Mouse (Mus musculus) G1E (cell line): Measurements from ENCODE around the gene Mlf2. TPM values are rescaled to one million over a fixed set of nuclear protein-coding genes. Genes with fewer than 3 reads are reported as not detected.
A peak's percentile ranks its signal among the peaks of the same experiment; 100 is the strongest.

Experiments used
- ATAC-seq: 2 replicates; pipeline ENCODE4 v1.8.0; 2016; ENCODE audit warnings: mild to moderate bottlenecking; ENCODE audit not compliant: insufficient number of reproducible peaks, poor library complexity, low FRiP score, severe bottlenecking; ENCODE audit errors: extremely low read depth
- DNase-seq: peaks from one replicate; pipeline ENCODE4 v3.0.0; 2012; ENCODE audit warnings: low spot score
- H3K27me3 ChIP-seq: 2 replicates; pipeline ENCODE4 v1.6.1; 2012; ENCODE audit warnings: mild to moderate bottlenecking, low read length, inconsistent platforms; ENCODE audit not compliant: insufficient read depth
- H3K36me3 ChIP-seq: replicated peaks from 2 replicates; pipeline ENCODE3; 2012; ENCODE audit warnings: mild to moderate bottlenecking, inconsistent platforms
- H3K4me1 ChIP-seq: 2 replicates; pipeline ENCODE4 v1.6.1; 2012; ENCODE audit warnings: low read depth, low read length, inconsistent platforms, mixed read lengths; ENCODE audit not compliant: insufficient read depth
- H3K4me3 ChIP-seq: 2 replicates; pipeline ENCODE4 v1.5.1; 2012; ENCODE audit warnings: low read depth, mild to moderate bottlenecking, inconsistent platforms, low read length, moderate library complexity, mixed read lengths
- H3K9me3 ChIP-seq: replicated peaks from 2 replicates; pipeline ENCODE4 v1.6.1; 2012; ENCODE audit warnings: inconsistent platforms
- CTCF ChIP-seq: IDR thresholded peaks from 2 replicates; pipeline ENCODE4 v1.5.1; 2012; ENCODE audit warnings: low read depth, low read length, inconsistent platforms, mixed read lengths
- GATA1 ChIP-seq: IDR thresholded peaks from 2 replicates; pipeline ENCODE4 v1.6.1; 2012; ENCODE audit warnings: borderline replicate concordance, low read length, inconsistent platforms, mixed read lengths
- GATA2 ChIP-seq: IDR thresholded peaks from 2 replicates; pipeline ENCODE4 v1.6.1; 2012; ENCODE audit warnings: low read depth, low read length, inconsistent platforms, borderline replicate concordance
- POLR2AphosphoS5 ChIP-seq: IDR thresholded peaks from 2 replicates; pipeline ENCODE4 v1.6.1; 2012; ENCODE audit warnings: low read depth, low read length, inconsistent platforms; ENCODE audit not compliant: insufficient replicate concordance
- TAL1 ChIP-seq: conservative IDR thresholded peaks from 2 replicates; pipeline ENCODE4 v1.6.1; 2012; ENCODE audit warnings: low read depth, low read length, inconsistent platforms, mixed read lengths
- polyA plus RNA-seq: library from polyadenylated mRNA; stranded (reverse); fragments of >175 nt; gene quantifications from 2 replicates; pipeline ENCODE4 v1.2.3, GENCODE M21; 2012
- total RNA-seq, 2 experiments: library from RNA; stranded (forward) in 1 of 2; stranded (reverse) in 1 of 2; fragments of 200-1000 nt in 1 of 2; fragments of >200 nt in 1 of 2; fragmentation: Nextera tagmentation in 1 of 2; gene quantifications; 2 replicates each; pipeline ENCODE4 v1.2.3; 2014 to 2017

The Mlf2 gene
- total and polyA plus RNA-seq, 3 experiments, result 86.5 to 269 (median 180) TPM

DNA sequence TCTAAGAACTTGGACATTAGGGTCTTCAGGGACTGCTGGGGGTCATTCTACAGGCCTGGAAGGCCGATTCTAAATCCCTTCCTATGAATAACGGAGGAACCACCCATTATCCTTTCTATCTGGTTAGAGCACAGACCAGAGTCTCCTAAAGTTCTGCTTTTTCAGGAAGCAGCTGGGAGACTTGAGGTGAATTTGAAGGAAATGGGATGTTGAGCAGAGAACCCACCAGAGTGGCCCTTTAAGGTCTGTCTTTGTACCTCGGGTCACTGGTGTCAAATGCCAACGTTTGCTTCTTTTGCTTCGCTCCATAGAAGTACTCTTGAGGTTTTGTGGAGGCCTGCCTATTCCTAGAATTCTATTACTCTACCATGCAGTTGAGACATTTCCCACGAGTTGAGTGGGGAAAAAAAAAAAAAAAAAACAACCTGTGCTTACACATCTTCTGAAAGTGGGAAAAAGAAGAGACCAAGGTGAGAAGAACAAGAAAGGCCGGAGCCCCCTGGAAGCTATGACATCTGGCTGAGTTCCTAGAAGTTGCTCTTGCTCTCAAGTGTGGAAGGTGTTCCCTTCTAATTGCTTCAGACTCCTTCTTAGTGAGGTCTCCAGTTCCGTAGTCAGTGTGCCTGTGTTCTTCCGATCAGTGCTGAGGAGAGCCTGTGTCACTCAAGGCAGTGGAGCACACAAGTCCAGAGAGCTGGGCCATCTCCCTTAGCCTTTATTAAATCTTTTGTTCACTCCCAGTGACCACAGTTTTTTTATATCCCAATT, 10.7 kb upstream of the Mlf2 start:
- peaks cover 61% of the 10 kb centered on the region for H3K27me3 ChIP-seq

DNA sequence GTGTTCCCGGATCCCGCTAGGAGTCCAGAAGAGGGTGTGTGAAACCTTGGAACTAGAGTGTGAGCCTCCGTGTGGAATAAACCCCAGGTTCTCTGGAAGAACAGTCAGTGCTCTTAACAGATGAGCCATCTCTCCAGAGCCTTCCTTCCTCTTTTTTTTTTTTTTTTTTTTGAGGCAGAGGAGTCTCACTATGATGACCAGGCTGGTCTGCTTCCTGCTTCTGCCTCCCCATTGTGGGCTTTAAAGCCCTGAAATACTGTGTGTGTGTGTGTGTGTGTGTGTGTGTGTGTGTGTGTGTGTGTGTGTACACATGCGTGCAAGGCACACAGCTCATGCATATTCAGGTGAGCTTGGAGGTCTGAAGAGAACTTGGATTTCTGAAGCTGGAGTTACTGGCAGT, 9.6 kb upstream of the Mlf2 start:
- TF ChIP-seq POLR2AphosphoS5, result no peak
- no peak for TF ChIP-seq GATA1
- no peak for TF ChIP-seq GATA2
- TF ChIP-seq TAL1, result no peak
- TF ChIP-seq CTCF, result no peak
- Histone ChIP-seq H3K36me3 (no peaks in the 10 kb centered on the region), H3K9me3 (no peaks in the 10 kb centered on the region), H3K4me3 (no peak overlapping the region), H3K27me3 (peaks cover 58% of the 10 kb centered on the region), H3K4me1 (peaks cover 37% of the 10 kb centered on the region)
- no peak for ATAC-seq
- DNase-seq, result no peak

More for the DNA sequence above, 10.7 kb upstream of the Mlf2 start:
- H3K4me1 ChIP-seq, result peaks cover 41% of the 10 kb centered on the region
- TF ChIP-seq CTCF, result no peak
- TF ChIP-seq TAL1, result no peak
- TF ChIP-seq GATA1, result no peak
- no peak for TF ChIP-seq GATA2
- no peak for TF ChIP-seq POLR2AphosphoS5
- H3K9me3 ChIP-seq, result no peaks in the 10 kb centered on the region
- no peak for ATAC-seq
- DNase-seq, result no peak
- no peak overlapping the region for H3K4me3 ChIP-seq
- no peaks in the 10 kb centered on the region for H3K36me3 ChIP-seq

DNA sequence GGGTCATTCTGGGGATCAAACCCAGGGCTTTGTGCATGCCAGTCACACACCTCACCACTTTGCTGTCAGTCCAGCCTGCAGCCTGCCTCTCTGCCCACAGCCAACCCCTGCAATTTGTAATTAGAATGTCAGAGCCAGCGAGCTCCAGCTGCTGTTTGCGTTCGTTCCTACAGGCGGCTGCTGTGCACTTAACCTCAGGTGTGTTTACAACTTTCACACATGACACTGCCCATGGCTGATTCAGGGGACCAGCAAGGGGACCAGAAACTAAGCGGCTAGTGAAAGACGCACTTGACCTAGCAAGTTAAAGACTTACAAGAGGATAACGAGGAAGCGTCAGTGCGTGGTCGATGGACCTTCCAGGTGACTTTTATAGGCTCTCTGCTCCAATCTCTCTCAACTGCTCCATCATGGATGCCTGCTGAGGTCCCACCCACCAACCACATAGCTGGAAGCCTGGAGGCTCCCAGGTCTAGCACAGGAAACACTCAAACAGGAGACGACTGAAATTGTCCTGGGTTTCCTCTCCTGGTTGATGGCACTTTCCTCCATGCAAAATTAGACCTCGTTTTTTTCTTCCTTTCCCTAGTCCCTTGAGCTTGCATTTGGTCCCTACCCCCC, 5.9 kb upstream of the Mlf2 start:
- no peaks in the 10 kb centered on the region for H3K9me3 ChIP-seq
- no peak for TF ChIP-seq CTCF
- no peak for TF ChIP-seq GATA2
- no peak for TF ChIP-seq TAL1
- TF ChIP-seq POLR2AphosphoS5, result no peak
- no peak for TF ChIP-seq GATA1
- no peaks in the 10 kb centered on the region for H3K36me3 ChIP-seq
- ATAC-seq (no peak), DNase-seq (no peak)
- no peak overlapping the region for H3K4me3 ChIP-seq
- H3K27me3 ChIP-seq, result peaks cover 31% of the 10 kb centered on the region
- H3K4me1 ChIP-seq, result peaks cover 15% of the 10 kb centered on the region; the same call in 1 of the 2 replicates

- Histone ChIP-seq H3K36me3 (no peaks in the 10 kb centered on the region), H3K4me3 (no peak overlapping the region), H3K27me3 (peaks cover 25% of the 10 kb centered on the region), H3K9me3 (no peaks in the 10 kb centered on the region), H3K4me1 (peaks cover 20% of the 10 kb centered on the region)
- no peak for TF ChIP-seq POLR2AphosphoS5
- no peak for TF ChIP-seq GATA1
- ATAC-seq (no peak), DNase-seq (no peak)
Observed at GRCm38 (mm10) chr6:124925941-124926340, 5.2 kb upstream of the Mlf2 start.

DNA sequence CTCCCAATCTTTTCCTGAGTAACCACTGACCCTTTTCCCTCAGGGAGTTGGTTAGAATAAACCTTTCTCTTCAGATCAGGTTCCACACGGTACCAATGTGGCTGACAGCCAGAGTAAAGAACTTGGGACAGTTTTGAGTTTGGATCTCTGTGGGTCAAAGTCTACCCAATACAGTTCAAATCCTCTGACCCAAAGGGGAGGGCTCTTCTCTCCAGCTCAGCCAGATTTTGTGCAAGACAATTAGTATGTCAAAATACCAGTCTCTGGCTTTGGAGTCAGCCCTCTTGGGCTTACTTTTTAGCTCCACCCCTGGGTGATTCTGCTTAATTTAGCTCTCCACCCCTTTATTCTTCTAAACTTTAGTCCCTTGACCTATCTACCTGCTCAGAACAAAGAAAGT, 955 bp upstream of the Mlf2 start:
- DNase-seq (no peak), ATAC-seq (no peak)
- TF ChIP-seq TAL1 (no peak), CTCF (no peak), POLR2AphosphoS5 (no peak), GATA1 (no peak), GATA2 (no peak)
- Histone ChIP-seq H3K27me3 (peaks cover 14% of the 10 kb centered on the region), H3K9me3 (no peaks in the 10 kb centered on the region), H3K36me3 (peaks cover 32% of the 10 kb centered on the region), H3K4me1 (peaks cover 45% of the 10 kb centered on the region), H3K4me3 (peak overlapping the region; percentile 98; the same call in 1 of the 2 replicates)

DNA sequence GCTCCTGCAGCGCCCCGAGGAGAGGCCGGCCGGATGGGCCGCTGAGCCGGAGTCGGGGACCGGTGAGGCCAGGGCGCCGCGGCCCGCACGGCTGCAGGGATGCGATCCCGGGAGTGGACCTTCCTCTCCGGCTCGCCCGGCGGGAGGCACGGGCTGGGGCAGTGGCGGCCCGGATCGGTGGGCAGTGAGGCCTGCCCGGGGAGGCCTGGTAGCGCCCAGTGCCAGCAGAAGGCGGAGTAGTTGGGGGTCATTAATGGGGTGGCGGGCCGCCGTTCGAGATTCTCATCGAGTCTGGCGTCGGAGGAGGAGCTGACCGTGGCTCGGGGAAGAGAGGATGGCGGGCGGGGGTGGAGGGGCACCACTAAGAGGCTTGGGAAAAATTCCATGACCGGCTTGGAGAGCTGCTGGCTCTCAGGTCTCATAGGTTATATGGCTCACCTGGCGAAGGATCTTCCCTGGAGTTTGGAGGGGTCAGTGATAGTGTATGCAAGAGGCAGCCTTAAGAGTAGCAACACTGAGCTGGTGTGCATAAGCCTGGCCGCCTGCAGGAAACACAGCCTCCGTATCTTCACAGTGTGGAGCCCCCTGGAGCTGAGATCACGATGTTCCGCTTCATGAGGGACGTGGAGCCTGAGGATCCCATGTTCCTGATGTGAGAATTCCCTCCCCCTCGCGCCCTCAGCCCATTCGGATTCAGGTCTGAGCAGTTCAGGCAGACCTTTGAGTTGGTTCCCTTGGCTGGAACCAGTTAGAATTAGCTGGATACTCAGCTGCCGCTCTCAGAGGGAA, 533 bp downstream of the Mlf2 start:
- H3K27me3 ChIP-seq, result peaks cover 2% of the 10 kb centered on the region
- ATAC-seq, result no peak
- peak; percentile 56 for DNase-seq
- H3K9me3 ChIP-seq, result no peaks in the 10 kb centered on the region
- TF ChIP-seq TAL1 (no peak), GATA1 (no peak), POLR2AphosphoS5 (no peak), CTCF (no peak), GATA2 (no peak)
- H3K36me3 ChIP-seq, result peaks cover 47% of the 10 kb centered on the region
- H3K4me3 ChIP-seq, result peak overlapping the region; percentile 98
- H3K4me1 ChIP-seq, result peaks cover 43% of the 10 kb centered on the region
